Mouse (Mus musculus): ENCODE data around the gene Ankrd34a. TPM values are rescaled to one million over a fixed set of nuclear protein-coding genes. Genes with fewer than 3 reads are reported as not detected.

Ankrd34a gene
- total and polyA plus RNA-seq, 2 experiments from 2014 or later: 15.3 to 29.6 TPM

DNA sequence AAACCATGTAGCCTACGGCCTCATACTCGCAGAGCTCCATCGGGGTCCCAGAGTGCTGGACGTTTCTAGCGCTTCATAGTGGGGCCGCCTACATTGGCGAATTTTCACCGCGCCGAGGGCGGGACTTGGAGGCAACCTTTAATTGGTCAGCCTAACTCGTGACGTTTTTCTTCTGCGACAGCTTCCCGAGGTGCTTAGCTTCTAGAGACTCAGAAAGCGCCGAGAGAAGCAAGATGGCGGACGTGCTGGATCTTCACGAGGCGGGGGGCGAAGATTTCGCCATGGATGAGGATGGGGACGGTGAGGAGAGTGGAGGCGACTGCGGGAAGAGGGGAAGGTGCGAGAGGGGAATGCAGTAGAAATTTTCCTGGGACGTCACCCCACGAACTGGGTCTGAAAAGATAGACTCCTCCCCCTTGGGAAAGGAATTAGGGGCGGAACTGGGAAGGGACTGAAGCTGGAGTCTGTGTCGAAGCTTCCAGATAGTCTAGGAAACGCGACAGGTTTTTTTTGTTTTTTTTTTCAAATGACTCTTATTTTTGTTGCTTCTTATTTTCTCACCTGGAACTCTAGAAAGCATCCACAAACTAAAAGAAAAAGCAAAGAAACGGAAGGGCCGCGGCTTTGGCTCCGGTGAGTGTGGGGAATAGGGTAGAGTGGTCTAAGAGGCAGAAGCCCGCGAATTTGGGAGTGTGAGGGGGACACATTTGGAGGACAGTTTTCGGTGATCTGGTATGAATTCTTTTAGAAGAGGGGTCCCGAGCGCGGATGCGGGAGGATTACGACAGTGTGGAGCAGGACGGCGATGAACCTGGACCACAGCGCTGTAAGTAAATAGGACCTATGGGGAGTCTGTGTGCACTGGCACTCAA, 33.5 kb downstream of the Ankrd34a start, which contains the start of gene Rbm8a:
TSS of gene Rbm8a (plus strand) at position 205 of the 872 bp plus-strand sequence.
- under 1% methylated on average over 48 of the region's 48 CpGs for WGBS
- TF ChIP-seq CTCF (IDR thresholded peaks at IDR 0.05; ENCODE audit: low read depth): no peak
- Histone ChIP-seq H3K9ac (replicated peaks; ENCODE audit: low read length) (peak within 1 kb of the TSS; percentile 69), H3K27ac (peak within 1 kb of the TSS; percentile 81), H3K9me3 (ENCODE audit: low read length) (no peaks in the 10 kb centered on the region), H3K36me3 (ENCODE audit: insufficient read depth, low read length) (peaks cover 17% of the 10 kb centered on the region; the same call in 1 of the 2 replicates), H3K27me3 (ENCODE audit: insufficient read depth, low read length) (no peaks in the 10 kb centered on the region), H3K4me3 (ENCODE audit: low read length) (peak within 1 kb of the TSS; percentile 63), H3K4me2 (ENCODE audit: low read depth, low read length) (peak within 1 kb of the TSS; percentile 82), H3K4me1 (ENCODE audit: insufficient read depth, low read length) (peaks cover 7% of the 10 kb centered on the region; the same call in 1 of the 2 replicates)
- ATAC-seq (peak; percentile 96), DNase-seq (ENCODE audit: low spot score) (peak; percentile 100)

DNA sequence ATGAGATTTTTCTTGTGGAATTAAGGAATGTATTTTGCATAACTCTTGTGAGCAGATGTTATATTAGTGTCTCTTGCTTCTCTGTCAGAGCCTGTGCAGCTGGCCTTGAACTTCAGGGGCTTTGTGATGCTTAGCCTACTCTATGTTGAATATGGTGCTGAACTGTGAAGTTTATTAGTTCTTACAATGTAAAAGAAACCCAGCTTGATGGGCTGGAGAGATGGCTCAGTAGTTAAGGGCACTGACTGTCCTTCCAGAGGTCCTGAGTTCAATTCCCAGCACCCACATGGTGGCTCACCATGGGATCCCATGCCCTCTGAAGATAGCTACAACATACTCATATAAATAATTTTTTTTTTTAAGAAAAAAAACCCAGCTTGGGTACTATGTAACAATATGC, 35.6 kb downstream of the Ankrd34a start:
- no peak for TF ChIP-seq CTCF (IDR thresholded peaks at IDR 0.05; ENCODE audit: low read depth)
- Histone ChIP-seq H3K27ac (no peak overlapping the region), H3K27me3 (ENCODE audit: insufficient read depth, low read length) (no peaks in the 10 kb centered on the region), H3K36me3 (ENCODE audit: insufficient read depth, low read length) (peaks cover 15% of the 10 kb centered on the region; the same call in 1 of the 2 replicates), H3K4me2 (ENCODE audit: low read depth, low read length) (no peak overlapping the region), H3K9me3 (ENCODE audit: low read length) (no peaks in the 10 kb centered on the region), H3K9ac (replicated peaks; ENCODE audit: low read length) (no peak overlapping the region), H3K4me3 (ENCODE audit: low read length) (no peak overlapping the region), H3K4me1 (ENCODE audit: insufficient read depth, low read length) (peaks cover 13% of the 10 kb centered on the region; the same call in 1 of the 2 replicates)
- DNase-seq (ENCODE audit: low spot score) (no peak), ATAC-seq (no peak)

- Histone ChIP-seq H3K4me1 (ENCODE audit: insufficient read depth, low read length) (peaks cover 13% of the 10 kb centered on the region; the same call in 1 of the 2 replicates), H3K9me3 (ENCODE audit: low read length) (no peaks in the 10 kb centered on the region), H3K27ac (no peak overlapping the region), H3K4me3 (ENCODE audit: low read length) (no peak overlapping the region), H3K36me3 (ENCODE audit: insufficient read depth, low read length) (peaks cover 27% of the 10 kb centered on the region; the same call in 1 of the 2 replicates), H3K4me2 (ENCODE audit: low read depth, low read length) (no peak overlapping the region), H3K27me3 (ENCODE audit: insufficient read depth, low read length) (no peaks in the 10 kb centered on the region), H3K9ac (replicated peaks; ENCODE audit: low read length) (no peak overlapping the region)
- no peak for ATAC-seq
- DNase-seq (ENCODE audit: low spot score): no peak
- no peak for TF ChIP-seq CTCF (IDR thresholded peaks at IDR 0.05; ENCODE audit: low read depth)
- WGBS: 75% methylated on average over 1 of the region's 1 CpGs
These were observed 37.6 kb downstream of the Ankrd34a start for GRCm38 (mm10) chr3:96634015-96634414.

- Histone ChIP-seq H3K9me3 (ENCODE audit: low read length) (no peaks in the 10 kb centered on the region), H3K27me3 (ENCODE audit: insufficient read depth, low read length) (no peaks in the 10 kb centered on the region), H3K4me3 (ENCODE audit: low read length) (peak within 1 kb of the TSS; percentile 79), H3K9ac (replicated peaks; ENCODE audit: low read length) (peak within 1 kb of the TSS; percentile 93), H3K4me1 (ENCODE audit: insufficient read depth, low read length) (peaks cover 13% of the 10 kb centered on the region; the same call in 1 of the 2 replicates), H3K36me3 (ENCODE audit: insufficient read depth, low read length) (peaks cover 34% of the 10 kb centered on the region; the same call in 1 of the 2 replicates), H3K4me2 (ENCODE audit: low read depth, low read length) (peak within 1 kb of the TSS; percentile 94), H3K27ac (peak within 1 kb of the TSS; percentile 79)
- peak; percentile 62 for TF ChIP-seq CTCF (IDR thresholded peaks at IDR 0.05; ENCODE audit: low read depth)
- DNase-seq (ENCODE audit: low spot score) (peak; percentile 88), ATAC-seq (peak; percentile 90)
- 2% methylated on average over 60 of the region's 60 CpGs for WGBS
These were observed 38.8 kb downstream of the Ankrd34a start, which contains the start of the genes Pex11b and Gm42957 for GRCm38 (mm10) chr3:96634928-96635879. TSS of gene Pex11b (plus strand) at chr3:96635376. TSS of gene Gm42957 (plus strand) at chr3:96635474.

GRCm38 (mm10) chr3:96635906-96636305, 39.5 kb downstream of the Ankrd34a start:
- Histone ChIP-seq H3K27ac (peak overlapping the region; percentile 79), H3K4me2 (ENCODE audit: low read depth, low read length) (peak overlapping the region; percentile 94), H3K9ac (replicated peaks; ENCODE audit: low read length) (peak overlapping the region; percentile 93), H3K4me1 (ENCODE audit: insufficient read depth, low read length) (peaks cover 10% of the 10 kb centered on the region; the same call in 1 of the 2 replicates), H3K9me3 (ENCODE audit: low read length) (no peaks in the 10 kb centered on the region), H3K36me3 (ENCODE audit: insufficient read depth, low read length) (peaks cover 34% of the 10 kb centered on the region; the same call in 1 of the 2 replicates), H3K27me3 (ENCODE audit: insufficient read depth, low read length) (no peaks in the 10 kb centered on the region), H3K4me3 (ENCODE audit: low read length) (peak overlapping the region; percentile 79)
- 11% methylated on average over 15 of the region's 15 CpGs for WGBS
- no peak for TF ChIP-seq CTCF (IDR thresholded peaks at IDR 0.05; ENCODE audit: low read depth)
- DNase-seq (ENCODE audit: low spot score) (no peak), ATAC-seq (no peak)

GRCm38 (mm10) chr3:96636448-96636847, 40.0 kb downstream of the Ankrd34a start:
- peak overlapping the region; percentile 79 for H3K4me3 ChIP-seq (ENCODE audit: low read length)
- no peak for TF ChIP-seq CTCF (IDR thresholded peaks at IDR 0.05; ENCODE audit: low read depth)

More at GRCm38 (mm10) chr3:96636448-96636847, 40.0 kb downstream of the Ankrd34a start:
- Histone ChIP-seq H3K9ac (replicated peaks; ENCODE audit: low read length) (peak overlapping the region; percentile 93; the same call in 1 of the 2 replicates), H3K36me3 (ENCODE audit: insufficient read depth, low read length) (peaks cover 34% of the 10 kb centered on the region; the same call in 1 of the 2 replicates), H3K4me2 (ENCODE audit: low read depth, low read length) (peak overlapping the region; percentile 94), H3K27me3 (ENCODE audit: insufficient read depth, low read length) (no peaks in the 10 kb centered on the region), H3K27ac (no peak overlapping the region), H3K9me3 (ENCODE audit: low read length) (no peaks in the 10 kb centered on the region), H3K4me1 (ENCODE audit: insufficient read depth, low read length) (peaks cover 9% of the 10 kb centered on the region; the same call in 1 of the 2 replicates)
- DNase-seq (ENCODE audit: low spot score) (no peak), ATAC-seq (no peak)
- 68% methylated on average over 11 of the region's 11 CpGs for WGBS
